Mouse (Mus musculus) C2C12 (cell line): ENCODE measurements around the gene Lsm8.

Experiments
- CEBPB ChIP-seq: IDR thresholded peaks from one replicate; pipeline ENCODE4 v1.6.1; 2011; ENCODE audit warnings: low read depth, mild to moderate bottlenecking, control low read depth, moderate library complexity
- CTCF ChIP-seq: IDR thresholded peaks from one replicate; pipeline ENCODE4 v1.5.1; 2011; ENCODE audit not compliant: control insufficient read depth, insufficient read depth, insufficient read length
- FOSL1 ChIP-seq: IDR thresholded peaks from one replicate; pipeline ENCODE4 v1.8.0; 2011; ENCODE audit warnings: mild to moderate bottlenecking, low read length; ENCODE audit not compliant: poor library complexity, insufficient read depth, severe bottlenecking
- MAX ChIP-seq: IDR thresholded peaks from one replicate; pipeline ENCODE4 v1.6.1; 2011; ENCODE audit warnings: mild to moderate bottlenecking, control low read depth
- USF1 ChIP-seq: IDR thresholded peaks from one replicate; pipeline ENCODE4 v1.6.1; 2011; ENCODE audit warnings: low read depth, mild to moderate bottlenecking, control low read depth, moderate library complexity

DNA sequence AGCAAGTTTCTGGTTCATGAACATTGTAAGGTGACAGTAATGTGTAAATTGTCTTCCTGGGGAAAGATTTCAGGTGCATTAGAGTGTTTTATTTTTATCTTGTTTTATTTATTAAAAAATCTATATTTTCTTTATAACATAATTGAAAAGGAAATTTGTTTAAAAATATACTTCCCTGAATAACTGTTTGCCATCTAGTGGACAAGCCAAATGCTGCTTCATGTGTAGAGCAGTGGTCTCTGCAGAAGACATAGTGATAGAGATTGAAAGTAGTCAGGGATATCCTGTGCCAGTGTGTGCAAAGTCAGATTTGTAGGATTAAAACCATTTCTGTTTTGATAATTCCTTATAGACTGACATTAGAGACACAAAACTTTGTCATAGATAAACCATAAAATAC is 45.8 kb downstream of the Lsm8 start:
- TF ChIP-seq CTCF (no peak), USF1 (no peak), FOSL1 (no peak), MAX (no peak), CEBPB (no peak)
